Mouse (Mus musculus) skeletal muscle tissue, adult 2 months (tissue): ENCODE results near the gene Pramef25.
"Not testable (repeated sequence)": the region's sequence is repeated elsewhere in the genome, so short reads cannot be mapped to it uniquely, and the experiment has no call there.

Experiments used
- DNase-seq: peaks from one replicate; pipeline ENCODE4 v3.0.0-alpha.2; 2012; ENCODE audit warnings: low read depth, low spot score

The Pramef25 gene

DNA sequence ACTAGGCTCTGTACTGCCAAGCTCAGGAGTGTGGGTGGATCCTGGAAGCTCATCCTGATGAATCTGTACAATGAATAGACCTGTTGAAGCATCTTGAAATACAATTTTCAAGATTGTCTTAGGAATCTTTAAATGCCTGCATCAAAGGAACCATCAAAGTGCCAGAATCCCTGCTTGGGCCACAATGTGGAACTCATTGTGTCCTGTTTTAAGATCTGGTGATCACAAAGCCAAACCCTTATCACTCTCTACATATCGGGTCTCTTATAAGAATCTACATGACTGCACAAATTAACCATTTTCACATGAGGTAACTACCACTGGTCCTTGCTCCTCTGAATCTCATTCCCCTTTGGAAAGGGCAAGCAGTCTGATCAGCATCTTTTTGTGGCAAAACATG is at the start of gene Pramef25:
Gene Pramef25, minus strand, starts transcription at position 101 of the 400 bp plus-strand sequence.
- not testable (repeated sequence) for DNase-seq

DNA sequence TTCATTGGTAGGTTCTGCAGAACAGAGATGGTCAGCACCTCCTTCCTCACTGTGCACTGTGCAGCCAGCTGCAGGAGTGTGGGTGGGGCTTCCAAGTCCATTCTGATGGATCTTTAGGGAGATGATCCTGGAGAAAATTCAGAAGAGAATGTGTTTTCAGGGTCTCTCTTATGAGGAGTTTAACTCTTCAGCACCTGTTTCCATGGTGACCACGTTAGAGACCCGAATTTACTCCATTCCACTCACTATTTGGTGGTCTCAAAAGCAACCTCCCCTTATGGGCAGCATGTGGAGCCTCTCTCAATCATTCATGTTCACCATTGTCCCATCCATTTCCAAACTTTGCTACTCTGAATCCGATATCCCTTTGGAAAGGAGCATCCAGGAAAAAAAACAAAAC is 43.5 kb upstream of the Pramef25 start, which contains the start of gene Pramef17:
Gene Pramef17, minus strand, starts transcription at position 101 of the 400 bp plus-strand sequence.
- DNase-seq, result not testable (repeated sequence)

DNA sequence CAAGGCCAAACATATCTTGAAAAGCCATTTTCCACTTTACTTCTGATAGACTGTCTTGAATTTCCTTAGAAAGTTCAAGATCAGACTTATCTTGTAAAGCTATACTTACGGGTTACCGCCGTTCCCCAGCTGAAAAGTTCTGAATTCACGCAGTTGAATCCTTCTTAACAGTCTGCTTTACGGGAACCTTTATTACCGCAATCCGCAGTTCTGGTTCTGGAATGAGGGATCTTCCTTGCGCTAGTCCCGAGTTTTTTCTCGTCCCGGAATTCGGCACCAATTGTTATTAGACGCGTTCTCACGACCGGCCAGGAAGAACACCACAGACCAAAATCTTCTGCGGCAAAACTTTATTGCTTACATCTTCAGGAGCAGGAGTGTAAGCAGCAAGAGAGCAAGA is 37.3 kb upstream of the Pramef25 start:
- DNase-seq, result not testable (repeated sequence)

DNA sequence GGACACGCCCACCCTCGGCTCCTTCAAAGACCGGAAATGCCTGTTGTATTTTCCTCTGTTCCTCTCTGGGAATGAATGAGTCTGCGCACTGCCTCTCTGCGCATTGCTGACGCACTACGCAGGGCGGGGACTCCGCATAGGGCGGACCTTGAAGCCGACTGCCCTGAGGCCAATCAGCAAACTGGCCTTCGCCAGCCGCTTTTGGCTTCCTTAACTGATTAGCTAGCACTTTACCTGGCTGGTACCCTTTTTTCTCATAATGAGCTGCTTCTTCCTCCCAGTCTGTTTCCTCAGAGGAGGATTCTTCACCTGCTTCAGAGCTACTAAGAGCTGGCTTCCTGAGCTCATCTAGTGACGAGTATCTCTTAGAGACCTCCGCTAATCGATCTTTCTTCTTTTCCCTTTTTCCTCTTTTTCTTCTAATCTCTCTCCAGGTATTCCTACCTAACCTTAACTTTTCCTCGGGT is 36.7 kb upstream of the Pramef25 start:
- not testable (repeated sequence) for DNase-seq

DNA sequence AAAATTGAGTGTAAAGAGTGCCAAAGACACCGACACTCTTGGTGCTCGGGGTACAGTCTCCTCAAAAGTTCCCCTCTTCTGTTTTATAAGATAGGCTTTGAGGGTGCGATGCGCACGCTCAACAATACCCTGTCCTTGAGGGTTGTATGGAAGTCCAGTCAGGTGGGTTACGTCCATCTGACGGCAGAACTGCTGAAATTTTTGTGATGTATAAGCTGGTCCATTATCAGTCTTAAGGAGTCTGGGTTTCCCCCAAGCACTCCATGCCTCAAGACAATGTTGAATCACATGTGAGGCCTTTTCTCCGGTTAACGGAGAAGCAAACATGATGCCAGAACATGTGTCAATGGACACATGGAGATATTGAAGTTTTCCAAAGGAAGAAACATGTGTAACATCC is 34.9 kb upstream of the Pramef25 start:
- DNase-seq, result not testable (repeated sequence)

DNA sequence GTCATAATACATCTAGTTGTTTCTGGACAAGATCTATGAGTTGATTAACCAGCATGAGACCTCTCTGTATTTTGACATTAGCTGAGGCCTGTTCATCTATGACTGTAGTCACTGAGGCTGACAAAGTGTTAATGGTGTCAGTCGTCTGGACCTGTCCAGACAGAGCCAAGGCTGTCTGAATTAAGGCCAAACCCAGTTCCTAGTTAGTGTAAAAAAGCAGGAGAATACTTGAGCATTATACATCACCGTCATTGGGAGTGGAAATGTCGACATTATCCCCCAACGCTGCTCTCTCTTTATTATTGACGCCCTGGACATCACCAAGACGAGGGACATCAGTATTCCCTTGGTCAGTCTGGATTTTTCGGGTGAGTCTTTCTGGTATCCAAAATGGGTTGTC is 34.3 kb upstream of the Pramef25 start:
- not testable (repeated sequence) for DNase-seq

DNA sequence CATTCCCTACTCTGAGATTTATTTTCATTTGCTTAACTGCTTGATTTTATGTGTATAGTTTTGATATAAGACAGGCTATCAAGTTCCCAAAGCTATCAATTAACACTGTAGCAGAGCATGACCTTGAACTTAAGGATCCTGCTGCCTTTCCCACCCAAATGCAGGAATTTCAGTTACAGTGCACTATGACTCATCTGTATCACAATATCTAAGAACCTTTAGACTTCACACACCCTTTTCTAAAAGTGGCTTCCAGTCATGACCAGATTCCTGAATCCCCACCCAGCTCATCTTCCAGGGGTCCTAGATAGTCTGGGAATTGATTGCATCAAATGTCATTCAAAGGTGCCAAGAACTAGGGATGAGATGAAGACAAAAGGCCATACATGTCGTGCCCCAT is 32.6 kb upstream of the Pramef25 start:
- DNase-seq, result not testable (repeated sequence)

DNA sequence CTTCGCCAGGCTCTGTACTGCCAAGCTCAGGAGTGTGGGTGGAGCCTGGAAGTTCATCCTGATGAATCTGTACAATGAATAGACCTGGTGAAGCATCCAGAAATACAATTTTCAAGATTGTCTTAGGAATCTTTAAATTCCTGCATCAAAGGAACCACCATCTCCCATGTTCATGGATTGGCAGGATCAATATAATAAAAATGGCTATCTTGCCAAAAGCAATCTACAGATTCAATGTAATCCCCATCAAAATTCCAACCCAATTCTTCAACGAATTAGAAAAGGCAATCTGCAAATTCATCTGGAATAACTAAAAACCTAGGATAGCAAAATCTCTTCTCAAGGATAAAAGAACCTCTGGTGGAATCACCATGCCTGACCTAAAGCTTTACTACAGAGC is 16.0 kb upstream of the Pramef25 start, which contains the start of gene Gm13101:
Gene Gm13101, minus strand, starts transcription at position 101 of the 400 bp plus-strand sequence.
- not testable (repeated sequence) for DNase-seq

DNA sequence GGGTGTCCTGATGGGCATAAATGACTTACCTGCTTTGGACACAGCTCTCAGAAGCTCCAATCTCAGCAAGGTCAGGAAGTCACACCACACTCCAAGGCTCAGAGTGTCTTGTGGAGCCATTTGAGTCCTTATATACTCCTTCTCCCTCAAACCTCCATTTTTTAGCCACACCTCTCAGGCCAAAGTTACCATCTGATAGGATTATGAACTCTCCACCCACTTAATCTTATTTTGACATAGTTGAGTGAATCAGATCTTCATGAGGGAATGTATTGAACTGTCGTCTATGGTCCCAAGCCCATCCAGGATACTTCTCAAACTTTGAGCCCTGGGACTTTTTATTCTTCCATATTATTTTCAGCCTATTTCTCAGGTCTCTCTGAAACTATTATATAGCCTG is 50.5 kb downstream of the Pramef25 start, which contains the start of gene Pramef6:
Gene Pramef6, minus strand, starts transcription at position 101 of the 400 bp plus-strand sequence.
- DNase-seq, result not testable (repeated sequence)
